Mouse (Mus musculus) stomach, embryonic 16.5 days (tissue): ENCODE results near the gene Gpc5. TPM values are rescaled to one million over a fixed set of nuclear protein-coding genes. Genes with fewer than 3 reads are reported as not detected.

Experiments
- ATAC-seq: fragments of 200-750 bp; cut with Nextera tagmentation; 2 replicates; pipeline ENCODE4 v1.8.0; 2017; ENCODE audit warnings: moderate number of reproducible peaks, moderate TSS enrichment; ENCODE audit not compliant: insufficient read depth, low FRiP score
- H3K27ac ChIP-seq: fragments of 300-500 bp; sonication (generic); 2 replicates; pipeline ENCODE4 v1.5.1; 2014; ENCODE audit warnings: low read length
- H3K27me3 ChIP-seq: fragments of 300-500 bp; sonication (generic); 2 replicates; pipeline ENCODE4 v1.6.1; 2014; ENCODE audit warnings: low read length, control low read depth, mixed read lengths; ENCODE audit not compliant: control insufficient read depth, insufficient read depth
- H3K36me3 ChIP-seq: fragments of 300-500 bp; sonication (generic); 2 replicates; pipeline ENCODE4 v1.6.1; 2014; ENCODE audit warnings: low read length; ENCODE audit not compliant: control insufficient read depth, insufficient read depth
- H3K4me1 ChIP-seq: fragments of 300-500 bp; sonication (generic); 2 replicates; pipeline ENCODE4 v1.6.1; 2014; ENCODE audit warnings: low read length, control low read depth, mixed read lengths; ENCODE audit not compliant: control insufficient read depth, insufficient read depth
- H3K4me2 ChIP-seq: fragments of 300-500 bp; sonication (generic); 2 replicates; pipeline ENCODE4 v1.6.1; 2014; ENCODE audit warnings: low read depth, low read length, mixed read lengths
- H3K4me3 ChIP-seq: fragments of 300-500 bp; sonication (generic); replicated peaks from 2 replicates; pipeline ENCODE4 v1.5.1; 2014; ENCODE audit warnings: mild to moderate bottlenecking, low read length
- H3K9ac ChIP-seq: fragments of 300-500 bp; sonication (generic); 2 replicates; pipeline ENCODE4 v1.6.1; 2014; ENCODE audit warnings: low read length
- H3K9me3 ChIP-seq: fragments of 300-500 bp; sonication (generic); replicated peaks from 2 replicates; pipeline ENCODE4 v1.6.1; 2016; ENCODE audit warnings: low read length, control low read depth; ENCODE audit not compliant: control insufficient read depth
- WGBS: fragments of 180-500 bp; shearing (Covaris S2); extraction: QIAGEN DNeasy Blood & Tissue Kit; methylation state at CpG from one replicate; pipeline ENCODE4 v1.1.7; 2014; 5-methylcytosine and 5-hydroxymethylcytosine counted together
- polyA plus RNA-seq: library from polyadenylated mRNA; unstranded; fragments of >200 nt; fragmentation: Nextera tagmentation; extraction: Ambion mirVana; gene quantifications from 2 replicates; pipeline ENCODE4 v1.2.1, GENCODE M21; 2015

Gene Gpc5
- polyA plus RNA-seq, 1 experiment from 2014 or later: 0.19 TPM

DNA sequence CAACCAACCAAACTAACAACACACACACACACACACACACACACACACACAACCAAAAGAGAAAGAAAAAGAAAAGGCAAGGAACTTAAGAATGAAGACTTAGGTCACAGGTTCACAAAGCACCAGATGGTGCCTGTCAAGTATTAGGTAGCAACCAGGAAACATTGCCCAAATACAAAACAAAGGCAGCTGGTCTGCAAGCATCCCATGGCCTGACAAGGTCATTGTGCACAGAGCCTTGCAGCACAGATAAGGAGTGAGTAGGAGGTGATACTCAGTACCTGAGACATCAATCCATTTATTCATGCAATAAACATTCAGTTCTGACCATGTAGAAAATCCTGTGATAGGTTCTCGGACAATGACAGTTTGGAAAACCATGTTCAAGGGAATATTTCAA lies 884.0 kb downstream of the Gpc5 start:
- no peak overlapping the region for H3K4me3 ChIP-seq
- H3K4me2 ChIP-seq: no peak overlapping the region
- no peaks in the 10 kb centered on the region for H3K4me1 ChIP-seq
- no peak for ATAC-seq
- no peaks in the 10 kb centered on the region for H3K9me3 ChIP-seq
- no peak overlapping the region for H3K9ac ChIP-seq
- H3K36me3 ChIP-seq: no peaks in the 10 kb centered on the region
- WGBS: 58% methylated on average over 1 of the region's 1 CpGs
- no peaks in the 10 kb centered on the region for H3K27me3 ChIP-seq
- no peak overlapping the region for H3K27ac ChIP-seq

DNA sequence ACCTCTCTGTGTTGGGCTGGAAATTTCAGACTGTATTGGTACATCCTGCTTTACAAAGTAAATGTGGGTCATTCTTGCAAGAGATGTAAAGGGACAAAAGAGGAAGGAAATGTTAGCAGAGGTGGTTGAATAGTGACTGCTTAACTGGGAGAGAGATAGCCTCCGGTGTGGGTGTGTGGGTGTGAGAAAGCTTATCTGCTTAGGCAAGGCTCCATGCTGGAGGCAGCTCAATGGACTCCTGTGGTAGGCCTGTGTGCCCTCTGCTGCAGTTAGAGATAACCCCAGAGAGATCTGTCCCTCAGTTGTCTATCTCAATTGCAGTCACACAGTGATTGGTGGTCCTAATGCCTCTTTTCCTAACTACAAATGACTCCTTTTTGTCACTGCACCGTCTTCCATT lies 887.2 kb downstream of the Gpc5 start:
- Histone ChIP-seq H3K36me3 (no peaks in the 10 kb centered on the region), H3K27me3 (no peaks in the 10 kb centered on the region), H3K27ac (no peak overlapping the region), H3K9me3 (no peaks in the 10 kb centered on the region), H3K9ac (no peak overlapping the region), H3K4me1 (no peaks in the 10 kb centered on the region), H3K4me2 (no peak overlapping the region), H3K4me3 (no peak overlapping the region)
- WGBS: 34% methylated on average over 2 of the region's 2 CpGs
- no peak for ATAC-seq

DNA sequence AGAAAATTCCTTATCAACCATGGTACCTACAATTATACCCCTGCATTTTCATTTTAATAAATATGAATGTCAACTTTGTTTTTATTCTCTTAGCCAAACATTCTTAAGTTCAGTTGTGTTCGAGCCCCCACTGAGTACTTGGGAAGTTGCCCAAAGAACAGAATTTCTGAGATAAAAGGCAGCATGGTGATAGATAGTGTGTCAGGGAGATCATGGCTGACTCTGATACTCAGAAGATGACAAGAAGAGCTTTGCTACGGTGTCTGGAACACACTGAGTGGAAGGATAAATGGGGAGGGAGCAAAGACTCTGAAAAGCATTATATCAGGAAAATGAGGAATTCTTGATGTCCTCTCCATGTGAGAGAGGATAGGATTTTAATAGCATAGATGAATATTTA lies 898.7 kb downstream of the Gpc5 start:
- Histone ChIP-seq H3K27me3 (no peaks in the 10 kb centered on the region), H3K36me3 (no peaks in the 10 kb centered on the region), H3K4me2 (no peak overlapping the region), H3K4me1 (no peaks in the 10 kb centered on the region), H3K9ac (no peak overlapping the region), H3K27ac (no peak overlapping the region), H3K4me3 (no peak overlapping the region), H3K9me3 (no peaks in the 10 kb centered on the region)
- no peak for ATAC-seq
- 59% methylated on average over 2 of the region's 2 CpGs for WGBS

DNA sequence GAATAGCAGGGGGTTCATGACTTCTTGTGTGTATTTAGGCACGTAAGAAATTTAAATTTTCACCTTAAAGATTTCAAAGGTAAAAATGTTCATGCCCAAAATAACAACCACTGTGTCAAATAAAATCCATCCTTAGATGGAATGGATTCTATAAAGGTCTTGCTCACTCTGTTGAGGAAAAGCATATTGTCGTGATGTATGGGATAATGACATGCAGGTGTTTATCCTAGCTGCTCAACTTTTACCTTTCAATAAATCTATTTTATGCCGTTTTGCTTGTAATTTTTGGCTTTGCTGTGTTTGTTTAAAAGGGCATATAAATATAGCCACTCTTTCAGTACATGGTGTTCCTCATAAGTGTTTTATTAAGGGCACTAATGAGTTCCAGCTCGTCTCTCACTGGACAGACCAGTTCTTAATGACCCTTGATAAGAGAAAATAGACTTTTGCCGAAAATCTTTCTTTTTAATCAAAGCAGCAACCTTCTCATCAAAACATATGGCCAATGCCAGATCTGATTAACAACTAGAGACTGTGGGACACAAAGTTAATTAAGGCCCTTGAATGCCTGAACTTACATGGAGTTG lies 901.6 kb downstream of the Gpc5 start:
- WGBS: 47% methylated on average over 5 of the region's 5 CpGs

DNA sequence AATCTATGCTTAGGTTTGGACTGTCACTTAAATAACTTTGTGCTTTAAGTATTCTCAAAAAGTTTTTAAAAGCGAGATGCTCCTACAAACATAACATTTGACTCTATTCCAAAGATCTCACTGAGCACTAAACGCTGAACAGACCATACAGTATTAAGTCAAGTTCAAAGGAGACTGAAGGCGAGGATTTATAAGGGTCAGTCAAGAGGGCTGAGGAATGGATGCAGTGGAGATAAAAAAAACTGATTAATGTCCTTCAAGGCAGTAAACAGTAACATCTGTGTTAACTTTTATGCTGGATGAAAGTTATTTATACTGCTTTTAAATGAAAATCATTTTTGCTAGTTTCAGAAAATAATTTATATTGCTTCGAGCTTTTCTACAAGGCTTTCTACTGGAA lies 906.9 kb downstream of the Gpc5 start:
- Histone ChIP-seq H3K4me3 (no peak overlapping the region), H3K27me3 (no peaks in the 10 kb centered on the region), H3K27ac (no peak overlapping the region), H3K4me2 (no peak overlapping the region), H3K9ac (no peak overlapping the region), H3K9me3 (no peaks in the 10 kb centered on the region), H3K4me1 (no peaks in the 10 kb centered on the region), H3K36me3 (no peaks in the 10 kb centered on the region)
- no peak for ATAC-seq
- WGBS: 34% methylated on average over 4 of the region's 4 CpGs

More for the DNA sequence above, 901.6 kb downstream of the Gpc5 start:
- Histone ChIP-seq H3K9me3 (no peaks in the 10 kb centered on the region), H3K4me3 (no peak overlapping the region), H3K4me1 (no peaks in the 10 kb centered on the region), H3K4me2 (no peak overlapping the region), H3K9ac (no peak overlapping the region), H3K36me3 (no peaks in the 10 kb centered on the region), H3K27ac (no peak overlapping the region), H3K27me3 (no peaks in the 10 kb centered on the region)
- ATAC-seq: no peak

DNA sequence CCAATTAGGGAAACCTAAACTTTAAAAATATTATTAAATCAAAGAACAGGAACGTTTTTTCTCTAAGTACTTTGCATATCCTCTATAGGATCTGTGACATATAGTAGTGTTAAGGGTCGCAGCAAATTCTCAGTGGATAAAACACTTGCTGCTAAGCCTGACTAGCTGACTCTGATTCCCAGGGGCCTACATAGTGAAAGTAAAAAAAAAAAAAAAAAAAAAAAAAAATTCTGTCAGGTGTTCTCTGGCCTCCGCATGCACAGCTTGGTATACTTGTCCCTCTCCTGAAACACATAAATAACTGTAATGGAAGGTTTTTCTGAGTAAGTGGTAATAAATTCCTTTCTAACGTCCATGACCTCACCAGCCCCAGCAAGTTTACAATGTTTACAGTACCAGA lies 995.0 kb downstream of the Gpc5 start:
- no peak for ATAC-seq
- H3K4me2 ChIP-seq: no peak overlapping the region
- no peaks in the 10 kb centered on the region for H3K4me1 ChIP-seq
- WGBS: 57% methylated on average over 4 of the region's 4 CpGs
- no peaks in the 10 kb centered on the region for H3K27me3 ChIP-seq
- no peaks in the 10 kb centered on the region for H3K9me3 ChIP-seq
- H3K36me3 ChIP-seq: no peaks in the 10 kb centered on the region
- H3K9ac ChIP-seq: no peak overlapping the region
- no peak overlapping the region for H3K27ac ChIP-seq
- no peak overlapping the region for H3K4me3 ChIP-seq

DNA sequence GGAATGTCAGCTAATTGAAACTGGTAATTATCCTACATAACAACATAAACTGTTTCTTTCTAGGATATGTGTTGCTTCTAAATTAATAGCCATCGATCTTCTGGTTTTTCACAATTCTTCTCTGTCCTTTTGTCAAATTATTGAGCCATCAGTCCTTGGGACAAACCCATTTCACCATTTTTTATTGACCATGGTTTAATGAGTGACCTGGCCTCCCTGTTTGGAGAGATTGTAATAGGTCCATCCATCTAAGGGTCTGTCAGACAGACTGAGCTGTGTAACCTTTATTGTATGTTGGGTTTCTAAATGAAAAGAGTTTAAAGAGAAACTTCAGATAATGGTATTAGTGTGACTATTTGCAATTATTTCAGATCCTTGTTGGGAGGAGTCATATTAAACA lies 1035.9 kb downstream of the Gpc5 start:
- Histone ChIP-seq H3K9ac (no peak overlapping the region), H3K27ac (no peak overlapping the region), H3K27me3 (no peaks in the 10 kb centered on the region), H3K4me2 (no peak overlapping the region), H3K4me3 (no peak overlapping the region), H3K4me1 (no peaks in the 10 kb centered on the region), H3K36me3 (no peaks in the 10 kb centered on the region), H3K9me3 (no peaks in the 10 kb centered on the region)
- ATAC-seq: no peak
- 45% methylated on average over 1 of the region's 1 CpGs for WGBS

DNA sequence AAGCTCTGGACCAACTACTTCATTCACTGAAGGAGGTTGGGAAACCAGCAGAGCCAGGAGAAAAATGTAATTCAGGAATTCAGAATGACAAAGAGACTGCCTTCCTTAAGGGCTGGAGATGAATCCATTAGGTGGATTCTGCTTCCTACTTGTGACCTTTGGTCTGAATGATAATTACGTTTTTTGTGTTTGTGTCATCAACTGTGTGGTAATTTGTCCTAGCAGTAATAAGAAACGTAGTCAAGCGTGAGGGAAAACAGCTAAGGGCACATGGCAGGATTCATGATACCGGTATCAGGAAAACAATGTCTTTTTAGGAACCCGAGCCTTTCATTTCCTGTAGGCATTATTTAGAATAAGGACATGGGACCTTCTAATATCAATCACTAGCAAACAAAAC lies 1045.3 kb downstream of the Gpc5 start:
- H3K4me3 ChIP-seq: no peak overlapping the region
- ATAC-seq: no peak
- 73% methylated on average over 5 of the region's 5 CpGs for WGBS

DNA sequence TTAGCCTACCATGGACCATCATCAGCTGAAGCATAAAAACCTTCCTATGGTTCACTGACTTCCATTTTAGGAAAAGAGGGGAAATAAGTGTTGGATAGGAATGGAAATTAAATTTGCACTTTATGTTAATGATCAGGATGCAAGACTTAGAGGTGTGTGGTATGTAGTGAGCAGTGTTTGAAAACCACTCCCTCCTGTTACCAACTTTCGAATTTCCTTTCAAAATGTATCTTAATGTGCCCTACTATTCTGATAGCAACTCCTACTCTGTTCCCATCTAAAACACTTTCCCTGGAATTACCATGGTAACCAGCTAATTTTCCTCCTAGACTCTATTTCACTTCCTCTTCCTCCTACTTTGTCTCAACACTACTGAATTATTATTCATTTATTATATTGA lies 1045.8 kb downstream of the Gpc5 start:
- H3K36me3 ChIP-seq: no peaks in the 10 kb centered on the region
- H3K9ac ChIP-seq: no peak overlapping the region
- H3K27ac ChIP-seq: no peak overlapping the region
- H3K9me3 ChIP-seq: no peaks in the 10 kb centered on the region
- H3K27me3 ChIP-seq: no peaks in the 10 kb centered on the region
- H3K4me2 ChIP-seq: no peak overlapping the region
- no peak for ATAC-seq
- H3K4me1 ChIP-seq: no peaks in the 10 kb centered on the region
- WGBS: 61% methylated on average over 1 of the region's 1 CpGs
- H3K4me3 ChIP-seq: no peak overlapping the region

More for the DNA sequence above, 1045.3 kb downstream of the Gpc5 start:
- H3K9me3 ChIP-seq: no peaks in the 10 kb centered on the region
- no peak overlapping the region for H3K9ac ChIP-seq
- no peaks in the 10 kb centered on the region for H3K36me3 ChIP-seq
- H3K27ac ChIP-seq: no peak overlapping the region
- no peaks in the 10 kb centered on the region for H3K4me1 ChIP-seq
- no peak overlapping the region for H3K4me2 ChIP-seq
- H3K27me3 ChIP-seq: no peaks in the 10 kb centered on the region

DNA sequence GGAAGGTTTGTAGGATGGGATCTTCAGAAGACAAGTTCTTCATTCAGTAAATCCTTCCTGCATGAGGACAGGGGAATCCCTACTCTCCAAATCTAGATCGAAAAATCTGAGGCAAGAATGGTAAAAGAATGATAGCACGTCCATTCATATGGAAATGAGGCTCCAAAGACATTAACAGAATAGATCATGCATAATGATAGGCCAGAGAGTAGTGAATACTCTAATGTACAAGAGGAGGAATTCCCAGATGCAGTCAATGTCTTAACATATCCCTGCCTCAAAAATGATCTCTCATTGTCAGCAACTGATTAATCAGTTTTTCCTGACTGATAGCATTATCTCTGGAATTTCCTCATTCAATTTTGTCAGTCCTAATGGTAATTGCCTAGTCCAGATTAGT lies 1070.6 kb downstream of the Gpc5 start:
- Histone ChIP-seq H3K27ac (no peak overlapping the region), H3K36me3 (no peaks in the 10 kb centered on the region), H3K27me3 (no peaks in the 10 kb centered on the region), H3K4me3 (no peak overlapping the region), H3K4me2 (no peak overlapping the region), H3K9me3 (no peaks in the 10 kb centered on the region), H3K9ac (no peak overlapping the region), H3K4me1 (no peaks in the 10 kb centered on the region)
- WGBS: 75% methylated on average over 2 of the region's 2 CpGs
- no peak for ATAC-seq
